Mouse (Mus musculus) kidney, adult 9 months (tissue): ENCODE data around the gene Ccl7.

Experiments used
- DNase-seq: peaks from one replicate; pipeline ENCODE4 v3.0.0; 2022

Ccl7 gene

DNA sequence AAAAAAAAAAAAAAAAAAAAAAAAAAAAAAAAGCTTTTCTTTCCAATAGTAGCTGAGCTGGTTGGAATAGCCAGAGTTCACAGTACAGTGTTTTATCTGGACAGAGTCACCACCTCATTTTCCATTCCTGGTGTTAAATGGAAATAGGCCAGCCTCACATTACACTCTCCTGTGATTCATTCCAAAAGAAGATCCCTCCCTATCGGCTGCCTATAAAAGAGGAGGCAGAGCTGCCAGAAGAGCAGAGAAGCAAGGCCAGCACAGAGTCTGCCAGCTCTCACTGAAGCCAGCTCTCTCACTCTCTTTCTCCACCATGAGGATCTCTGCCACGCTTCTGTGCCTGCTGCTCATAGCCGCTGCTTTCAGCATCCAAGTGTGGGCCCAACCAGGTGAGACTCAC lies at the start of gene Ccl7:
Gene Ccl7, plus strand, starts transcription at position 242 of the 400 bp plus-strand sequence.
- DNase-seq, result no peak

GRCm38 (mm10) chr11:81996172-81996841 lies 49.2 kb upstream of the Ccl7 start:
- DNase-seq, result peak; percentile 76

DNA sequence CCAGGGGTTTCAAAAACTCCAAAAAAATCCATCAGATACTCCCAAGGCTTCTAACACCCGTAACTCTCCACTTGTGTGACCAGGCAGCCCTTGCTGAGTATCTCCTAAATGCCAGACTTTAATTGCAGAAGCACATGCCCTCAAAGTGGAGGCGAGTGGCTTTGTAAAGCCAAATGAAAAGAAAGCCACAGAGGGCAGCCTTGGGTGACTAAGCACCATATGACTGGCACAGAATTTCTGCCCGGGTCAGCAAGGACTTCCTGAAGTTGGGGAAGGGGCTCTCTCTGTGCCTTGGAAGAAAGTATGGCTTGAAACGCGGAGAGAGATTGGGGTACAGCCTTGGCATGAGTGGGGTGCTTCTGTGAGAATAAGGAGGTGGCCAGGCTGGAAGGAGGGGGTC lies 48.4 kb upstream of the Ccl7 start:
- DNase-seq, result no peak

DNA sequence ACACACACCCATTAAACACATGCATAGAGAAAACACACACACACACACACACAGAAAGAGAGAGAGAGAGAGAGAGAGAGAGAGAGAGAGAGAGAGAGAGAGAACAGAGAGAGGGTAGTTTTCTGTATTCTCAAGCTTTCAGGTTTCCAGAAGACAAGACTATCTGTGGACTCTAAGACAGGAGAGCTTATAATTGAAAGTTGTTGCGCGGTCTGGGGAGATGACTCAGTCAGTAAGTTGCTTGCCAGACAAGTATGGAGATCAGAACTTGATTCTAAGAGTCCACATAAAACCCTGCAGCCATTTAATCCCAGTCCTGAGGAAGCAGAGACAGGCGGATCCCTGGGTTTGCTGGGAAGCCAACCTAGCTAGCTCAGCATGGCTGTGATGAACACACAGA lies 46.9 kb upstream of the Ccl7 start:
- DNase-seq, result no peak

GRCm38 (mm10) chr11:81999469-81999868 lies 46.0 kb upstream of the Ccl7 start:
- no peak for DNase-seq

- no peak for DNase-seq
Observed at GRCm38 (mm10) chr11:82000581-82000980, 44.9 kb upstream of the Ccl7 start.

DNA sequence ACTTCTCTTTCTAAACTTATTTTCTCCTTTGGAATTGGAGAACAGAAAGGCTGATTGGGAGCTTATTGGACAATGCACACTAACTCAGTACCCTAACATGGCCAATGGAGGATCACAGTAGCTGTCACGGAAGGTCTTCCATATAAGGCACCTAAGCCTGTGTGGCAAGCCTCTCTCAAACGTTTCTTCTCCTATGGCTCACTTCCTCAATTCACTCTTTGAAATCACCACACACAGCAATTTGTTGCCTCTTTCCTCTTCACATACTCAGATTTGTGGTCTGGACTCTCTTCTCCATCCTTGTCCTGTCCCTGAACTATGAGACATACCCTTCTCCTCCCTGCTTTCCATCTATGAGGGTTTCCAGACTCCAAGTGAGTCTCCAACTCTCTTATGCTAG lies 40.7 kb upstream of the Ccl7 start:
- no peak for DNase-seq

DNA sequence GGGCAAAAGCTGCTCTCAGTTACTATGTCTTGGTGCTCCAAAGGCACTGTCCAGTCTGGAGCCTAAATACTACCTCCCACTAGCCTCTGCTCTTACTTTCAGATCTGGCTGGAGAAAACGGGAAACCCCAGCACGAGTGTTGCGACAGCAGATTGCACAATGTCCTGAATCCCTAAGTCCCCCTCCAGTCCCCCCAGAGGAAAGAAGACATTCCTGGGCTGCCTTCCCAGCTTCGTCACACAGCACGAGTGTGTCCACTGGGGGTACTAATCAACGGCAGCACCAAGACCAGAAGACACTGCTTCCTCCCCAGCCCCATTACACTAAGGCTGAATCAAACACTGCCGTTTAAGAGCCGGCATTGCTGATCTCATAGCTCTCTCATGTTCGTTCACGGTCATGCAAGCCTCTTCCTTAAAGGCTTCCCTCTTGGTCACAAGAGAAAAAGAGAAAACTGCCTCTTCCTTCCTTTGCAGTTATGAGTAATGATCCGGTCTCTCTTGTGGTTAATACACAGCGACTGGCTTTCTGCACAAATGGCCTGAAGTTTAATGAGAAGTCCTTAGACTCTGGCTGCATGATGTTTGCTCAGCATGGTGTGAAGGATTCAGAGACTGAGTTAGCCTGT lies 38.6 kb upstream of the Ccl7 start:
- DNase-seq, result peak; percentile 48

- no peak for DNase-seq
Observed at GRCm38 (mm10) chr11:82010115-82010514, 35.4 kb upstream of the Ccl7 start.

DNA sequence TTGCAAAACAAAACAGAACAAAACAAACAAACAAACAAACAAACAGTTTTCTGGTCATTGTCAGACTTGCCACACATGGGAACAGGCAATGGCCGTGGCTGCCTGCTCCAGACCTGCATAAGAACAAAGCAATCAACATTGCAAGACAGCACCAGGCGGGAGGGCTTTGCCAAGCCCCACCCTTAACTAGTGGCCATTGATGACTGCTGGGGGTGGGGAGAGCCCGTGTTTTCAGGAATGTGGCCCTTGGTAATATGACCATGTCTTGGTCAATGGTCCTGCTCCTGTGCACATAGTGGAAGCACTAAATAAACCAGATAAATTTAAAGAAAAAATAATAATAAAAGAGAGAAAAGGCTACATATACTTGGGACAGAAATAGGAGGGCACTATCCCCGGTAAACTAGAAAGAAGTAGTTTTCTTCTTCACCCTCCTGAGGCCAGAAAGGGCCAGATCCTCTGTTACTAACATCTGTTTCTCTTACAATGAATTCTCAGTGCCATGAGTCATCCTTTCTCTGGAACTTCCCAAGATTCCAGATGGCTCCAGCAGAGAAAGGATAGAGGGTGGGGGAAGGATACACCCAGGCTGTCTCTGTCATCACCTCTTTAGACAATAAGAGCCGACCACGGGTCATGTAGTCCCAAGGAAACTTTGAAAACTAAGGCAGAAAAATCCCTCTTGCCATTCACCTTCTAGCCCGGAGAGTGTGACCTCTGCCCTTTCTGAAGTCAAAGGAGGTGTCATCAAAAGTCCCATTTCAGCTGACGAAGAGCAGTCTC lies 33.9 kb upstream of the Ccl7 start:
- DNase-seq, result no peak

DNA sequence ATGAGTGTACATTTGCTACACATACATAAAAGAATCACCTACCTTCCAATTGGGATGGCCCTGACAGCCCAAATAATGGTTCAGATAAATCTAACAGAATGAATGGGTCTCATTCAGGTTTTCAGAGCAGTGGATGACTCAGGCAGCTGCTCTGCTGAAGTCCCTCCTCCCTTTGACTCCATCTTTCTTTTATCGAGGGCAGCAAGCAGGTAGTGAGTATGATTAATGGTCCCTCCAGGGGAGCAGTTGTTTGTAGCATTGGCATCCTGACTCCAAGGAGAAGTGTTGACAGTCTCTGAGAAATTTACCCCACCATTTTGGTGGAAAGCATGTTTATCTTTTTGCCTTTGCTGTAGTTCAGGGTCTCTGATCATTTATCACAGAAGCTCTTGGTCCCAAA lies 31.8 kb upstream of the Ccl7 start:
- no peak for DNase-seq

- DNase-seq, result no peak
Observed at GRCm38 (mm10) chr11:82015066-82015465, 30.4 kb upstream of the Ccl7 start.

DNA sequence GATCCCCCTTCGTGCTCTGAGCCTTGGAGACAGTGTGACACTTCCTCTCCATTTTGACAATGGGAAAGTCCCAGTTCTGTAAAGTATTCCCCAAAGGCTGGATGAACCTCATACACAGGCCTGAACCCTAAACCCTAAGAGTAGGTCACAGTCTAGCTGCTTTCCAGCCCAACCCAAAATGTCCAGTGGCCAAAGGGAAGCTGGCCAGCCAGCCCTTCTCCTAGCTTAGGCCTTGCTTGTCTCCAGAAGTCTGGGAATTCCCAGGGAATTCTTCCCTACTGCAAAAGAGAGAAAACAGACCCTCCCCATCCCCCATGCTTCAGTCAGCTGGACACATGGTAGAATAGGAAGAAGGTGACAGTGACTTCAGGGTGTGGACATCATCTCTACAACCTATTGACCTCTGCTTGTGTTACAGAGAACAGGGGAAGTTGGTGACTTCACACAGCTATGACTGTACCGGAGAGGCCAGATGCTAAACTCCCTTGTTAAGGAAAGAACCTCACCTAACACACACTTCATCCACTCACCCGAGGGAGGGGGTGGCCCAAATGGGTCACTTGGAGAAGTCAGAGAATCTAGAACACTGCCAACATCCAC lies 29.2 kb upstream of the Ccl7 start:
- no peak for DNase-seq

GRCm38 (mm10) chr11:82019389-82019788 lies 26.1 kb upstream of the Ccl7 start:
- no peak for DNase-seq

DNA sequence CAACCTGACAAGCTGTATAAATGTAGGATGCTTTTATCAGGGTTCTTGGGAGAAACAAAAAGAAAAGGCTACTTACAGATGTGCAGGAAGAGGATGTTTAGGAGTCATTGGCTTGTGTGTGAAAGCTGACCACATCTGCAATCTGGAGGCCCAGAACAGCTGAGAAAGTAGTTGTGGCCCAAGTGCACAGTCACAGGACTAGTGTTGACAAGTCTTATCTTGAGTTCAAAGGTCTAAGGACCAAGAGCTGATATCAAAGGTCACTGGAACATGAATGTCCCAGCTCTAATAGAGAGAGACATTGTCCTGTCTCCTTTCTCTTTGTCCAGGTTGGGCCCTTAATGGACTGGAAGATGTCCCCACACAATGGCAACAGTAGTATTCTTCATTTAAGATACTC lies 25.7 kb upstream of the Ccl7 start:
- no peak for DNase-seq

- DNase-seq, result no peak
Observed at GRCm38 (mm10) chr11:82021406-82021805, 24.1 kb upstream of the Ccl7 start.

- no peak for DNase-seq
Observed at GRCm38 (mm10) chr11:82022504-82023056, 22.9 kb upstream of the Ccl7 start.

DNA sequence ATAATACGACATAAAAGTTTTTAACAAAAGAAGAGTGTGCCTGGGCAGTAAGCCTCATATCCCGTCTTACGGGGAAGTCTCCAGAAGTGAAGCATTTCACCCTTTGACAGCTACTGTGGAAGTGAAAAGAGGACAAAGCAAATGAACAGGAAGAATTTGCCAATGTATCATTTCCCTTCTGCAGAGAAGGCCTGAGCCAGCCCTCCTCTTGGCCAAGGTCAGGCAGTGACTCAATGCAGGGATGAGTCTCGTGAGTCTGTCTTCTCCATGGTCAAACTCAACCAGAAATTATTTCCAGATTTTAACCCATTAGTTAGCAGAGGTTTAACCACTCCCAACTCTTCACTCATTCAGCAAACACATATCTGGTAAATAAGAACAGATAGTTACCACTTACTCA lies 21.7 kb upstream of the Ccl7 start:
- no peak for DNase-seq

- DNase-seq, result no peak
Observed at GRCm38 (mm10) chr11:82030171-82030570, 15.3 kb upstream of the Ccl7 start.

- no peak for DNase-seq
Observed at GRCm38 (mm10) chr11:82032136-82032535, 13.4 kb upstream of the Ccl7 start.

DNA sequence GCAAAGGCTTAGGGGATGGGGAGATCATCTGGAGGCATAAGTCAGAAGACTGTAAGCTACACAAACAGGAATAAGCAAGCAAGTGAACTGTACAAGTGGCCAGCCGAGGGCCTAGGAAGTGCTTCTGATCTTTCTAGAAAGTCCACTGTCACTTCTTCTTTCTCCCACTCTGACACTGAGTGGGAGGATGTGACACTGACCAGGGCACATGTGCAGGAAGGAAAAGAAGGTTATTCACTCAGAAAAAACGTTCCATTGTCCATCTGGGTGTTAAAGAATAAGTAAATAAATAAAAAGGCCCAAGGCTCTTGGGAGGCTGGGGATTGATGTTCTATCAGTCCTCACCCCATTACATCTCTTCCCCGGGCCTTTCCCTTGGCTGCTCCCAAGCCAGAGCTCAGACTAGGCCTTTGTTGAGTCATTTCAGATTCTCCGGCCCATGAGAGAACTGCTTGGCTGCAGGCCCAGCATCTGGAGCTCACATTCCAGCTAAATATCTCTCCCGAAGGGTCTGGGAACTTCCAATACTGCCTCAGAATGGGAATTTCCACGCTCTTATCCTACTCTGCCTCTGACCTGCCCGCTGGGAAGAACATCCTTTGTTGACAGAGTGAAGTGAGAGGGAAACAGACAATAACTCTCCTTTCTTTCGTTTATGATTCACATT lies 12.7 kb upstream of the Ccl7 start:
- DNase-seq, result peak; percentile 57

GRCm38 (mm10) chr11:82034446-82034845 lies 11.1 kb upstream of the Ccl7 start:
- DNase-seq, result no peak

- DNase-seq, result peak; percentile 64
Observed at GRCm38 (mm10) chr11:82035356-82035755, 10.2 kb upstream of the Ccl7 start, which contains the start of gene Ccl2. Gene Ccl2, plus strand, starts transcription at chr11:82035571.
